Mouse (Mus musculus) NIH3T3 (cell line): ENCODE measurements around the gene Rbl2.

Source experiments
- DNase-seq: peaks from one replicate; pipeline ENCODE4 v3.0.0-alpha.2; 2012; ENCODE audit warnings: low read depth

Gene Rbl2

GRCm38 (mm10) chr8:91069834-91070233, at the start of gene Rbl2:
Gene Rbl2, plus strand, starts transcription at chr8:91070057.
- peak; percentile 94 for DNase-seq

GRCm38 (mm10) chr8:91034417-91034816, 35.4 kb upstream of the Rbl2 start:
- DNase-seq = peak; percentile 10

GRCm38 (mm10) chr8:91036905-91037304, 33.0 kb upstream of the Rbl2 start:
- no peak for DNase-seq

DNA sequence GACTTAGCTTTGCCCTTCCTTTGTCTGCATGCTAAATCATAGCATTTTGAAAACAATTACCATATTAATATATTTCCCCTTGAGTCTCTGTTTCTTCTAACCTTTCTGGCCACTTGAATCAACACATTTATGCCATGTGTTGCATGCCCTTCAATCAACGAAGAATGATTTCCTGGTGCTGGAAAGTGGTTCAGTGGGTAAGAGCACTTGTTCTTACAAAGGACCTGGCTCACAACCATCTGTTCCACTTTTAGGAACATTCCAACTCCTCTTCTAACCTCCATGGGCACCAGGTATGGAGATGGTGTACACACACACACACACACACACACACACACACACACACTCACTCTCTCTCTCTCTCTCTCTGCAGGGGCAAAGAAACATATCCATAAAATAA, 31.2 kb upstream of the Rbl2 start:
- no peak for DNase-seq

- DNase-seq = no peak
Observed at GRCm38 (mm10) chr8:91046370-91046769, 23.5 kb upstream of the Rbl2 start.

DNA sequence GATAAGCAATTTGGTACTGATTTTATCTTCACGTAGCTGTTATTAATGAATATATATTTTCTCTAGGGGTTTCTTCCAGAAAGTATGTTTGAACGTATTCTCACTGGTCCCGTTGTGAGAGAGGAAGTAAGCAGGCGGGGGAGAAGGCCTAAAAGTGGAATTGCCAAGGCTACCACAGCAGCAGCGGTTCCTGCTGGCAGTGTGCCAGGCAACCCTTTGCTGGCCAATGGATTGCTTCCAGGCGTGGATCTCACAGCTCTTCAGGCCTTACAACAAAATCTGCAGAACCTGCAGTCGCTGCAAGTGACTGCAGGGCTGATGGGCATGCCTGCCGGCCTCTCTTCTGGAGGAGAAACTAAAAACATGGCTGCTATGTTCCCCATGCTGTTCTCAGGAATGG, 18.8 kb upstream of the Rbl2 start:
- DNase-seq = peak; percentile 51

DNA sequence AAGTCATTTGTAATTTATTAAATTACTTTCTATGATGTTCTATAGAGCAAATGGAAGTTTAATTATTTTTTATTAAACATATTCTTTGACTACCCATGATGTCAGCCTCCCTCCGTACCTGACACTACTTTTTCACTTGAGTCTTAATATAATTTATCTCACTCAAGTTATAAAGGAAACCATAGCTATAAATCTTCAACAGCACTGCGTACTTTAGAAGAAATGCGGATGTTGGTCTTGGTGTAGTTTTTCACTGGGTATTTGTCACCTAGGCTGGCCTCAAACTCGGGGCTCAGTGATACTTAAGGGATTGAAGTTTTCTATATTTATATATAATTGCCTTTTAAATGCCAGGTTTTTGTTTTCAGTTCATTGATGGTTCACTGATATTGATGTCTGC, 15.4 kb upstream of the Rbl2 start:
- DNase-seq = no peak

DNA sequence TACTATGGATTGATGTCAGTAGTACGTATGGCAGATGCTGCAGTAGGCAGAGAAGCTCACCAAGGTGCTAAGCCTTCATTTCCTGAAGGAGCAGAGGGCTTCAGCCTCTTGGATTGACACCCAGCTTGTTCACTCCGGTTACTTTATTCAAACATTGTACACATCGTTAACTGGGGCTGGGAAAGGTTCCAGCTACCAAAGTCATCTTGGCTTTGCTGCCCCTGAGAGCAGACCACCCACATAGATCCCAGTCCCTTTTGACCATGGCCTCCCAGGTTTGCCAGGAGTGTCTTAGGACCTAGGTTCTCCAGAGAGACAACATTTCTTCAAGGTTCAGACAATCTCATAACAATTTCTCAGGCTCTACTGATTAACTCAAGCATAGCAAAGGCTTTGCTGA, 13.0 kb upstream of the Rbl2 start:
- DNase-seq = no peak

GRCm38 (mm10) chr8:91059086-91059578, 10.7 kb upstream of the Rbl2 start:
- peak; percentile 24 for DNase-seq

DNA sequence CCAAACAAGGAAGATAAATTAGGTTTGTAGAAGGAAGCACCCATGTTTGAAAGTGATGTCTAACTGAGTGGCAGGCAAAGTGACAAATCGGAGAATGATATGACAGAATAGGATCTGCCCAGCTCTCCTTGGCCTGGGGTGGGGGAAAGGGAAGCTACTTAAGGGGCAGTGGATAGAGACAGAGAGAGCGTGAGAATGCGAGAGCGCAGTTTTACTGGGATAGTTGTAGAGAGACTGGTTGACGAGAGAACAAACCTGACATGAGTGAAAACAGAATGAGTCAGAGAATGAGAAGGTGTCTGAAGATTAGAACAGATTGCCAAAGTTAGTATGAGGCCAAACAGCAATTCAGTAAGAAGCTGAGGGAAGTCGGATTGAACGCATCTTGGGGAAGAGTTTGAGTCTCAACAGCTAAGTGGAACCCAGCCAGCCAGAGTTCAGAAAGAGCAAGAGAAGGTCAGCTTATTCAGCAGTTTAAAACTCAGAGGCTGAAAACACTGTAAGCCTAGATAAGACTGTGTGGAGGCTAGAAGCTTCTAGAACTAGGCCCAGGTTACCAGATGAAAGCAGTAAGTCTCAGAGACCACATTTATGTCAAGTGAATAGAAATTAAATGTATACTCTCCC, 9.9 kb upstream of the Rbl2 start:
- DNase-seq = peak; percentile 43

DNA sequence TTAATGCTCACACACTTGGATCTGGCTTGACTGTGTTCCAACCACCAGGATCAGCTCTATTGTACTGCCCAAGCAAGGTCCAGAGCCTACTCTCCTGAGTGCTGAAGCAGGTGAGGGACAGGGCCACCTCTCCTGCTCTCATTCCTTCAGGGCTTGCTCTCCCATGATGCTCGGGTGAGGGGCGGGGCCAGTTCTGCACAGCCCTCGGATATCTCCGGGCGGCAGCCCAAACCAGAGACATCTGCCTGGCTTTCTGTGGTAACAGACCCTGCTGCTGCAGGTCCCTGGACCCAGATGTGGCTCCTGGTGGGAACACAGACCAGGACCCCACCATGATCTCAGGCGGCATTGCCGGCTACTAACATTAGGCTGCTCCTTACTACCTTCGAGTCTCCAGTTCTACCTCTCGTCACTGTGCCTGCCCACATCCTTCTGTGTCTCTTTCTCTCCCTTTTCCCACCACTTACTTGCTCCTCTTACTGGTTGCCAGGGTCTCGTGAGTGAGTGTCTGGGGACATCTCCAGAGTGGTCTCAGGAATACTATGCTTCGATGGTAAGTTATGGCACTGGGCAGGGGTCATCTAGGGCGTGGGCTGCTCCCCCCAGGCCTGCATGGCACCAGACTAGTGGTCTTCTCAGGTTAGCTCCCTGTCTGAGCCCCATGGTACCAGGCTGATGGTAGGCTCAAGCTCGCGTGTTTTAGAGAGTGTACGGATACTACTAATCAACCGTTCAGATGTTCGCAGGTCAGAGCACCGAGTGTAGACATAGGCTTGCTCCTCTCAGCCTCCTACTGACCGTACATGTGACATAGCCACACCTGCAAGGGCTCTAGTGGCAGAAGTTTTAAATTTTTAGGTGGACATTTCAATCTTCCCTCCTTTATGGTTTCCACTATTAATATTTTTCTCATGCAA, 9.0 kb upstream of the Rbl2 start:
- no peak for DNase-seq

GRCm38 (mm10) chr8:91065179-91065578, 4.7 kb upstream of the Rbl2 start:
- DNase-seq = no peak

GRCm38 (mm10) chr8:91069407-91069806, 450 bp upstream of the Rbl2 start:
- peak; percentile 22 for DNase-seq

GRCm38 (mm10) chr8:91070275-91070859, 510 bp downstream of the Rbl2 start:
- DNase-seq = peak; percentile 90

DNA sequence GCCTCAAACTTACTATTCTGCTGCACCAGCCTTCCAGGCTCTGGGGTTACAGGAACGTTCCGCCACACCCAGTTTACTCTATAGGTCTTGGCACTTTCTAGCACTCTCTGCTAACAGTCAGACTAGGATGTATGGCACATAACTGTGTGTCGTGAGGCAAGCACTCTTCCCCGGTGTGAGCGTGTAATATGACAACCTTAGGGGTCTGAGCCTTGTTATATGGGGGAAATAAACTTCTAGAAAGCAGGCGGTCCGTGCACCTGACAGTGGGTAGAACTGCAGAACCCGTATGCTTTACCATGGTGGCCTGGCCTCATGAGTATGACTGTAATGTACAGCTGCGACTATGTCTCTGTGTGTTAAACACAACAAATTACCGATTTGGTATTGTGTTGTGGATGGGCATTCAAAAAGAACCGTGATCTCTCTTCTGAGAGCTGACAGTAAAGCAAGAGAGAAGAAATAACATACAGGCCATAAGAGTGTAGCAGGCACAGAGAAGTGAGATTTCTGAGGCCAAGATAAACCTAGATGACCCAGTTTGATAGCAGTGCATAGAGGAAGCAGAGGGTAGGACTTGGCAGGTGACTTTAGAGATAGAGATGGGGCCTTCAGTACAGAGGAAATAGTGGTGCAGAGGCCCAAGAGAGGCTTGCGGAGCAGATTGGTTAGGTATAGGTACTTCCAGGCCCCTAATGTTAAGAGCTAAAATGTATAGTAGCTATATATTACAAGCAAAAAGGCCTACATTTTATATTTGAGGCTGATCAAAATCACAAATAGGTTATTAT, 7.4 kb downstream of the Rbl2 start:
- no peak for DNase-seq

DNA sequence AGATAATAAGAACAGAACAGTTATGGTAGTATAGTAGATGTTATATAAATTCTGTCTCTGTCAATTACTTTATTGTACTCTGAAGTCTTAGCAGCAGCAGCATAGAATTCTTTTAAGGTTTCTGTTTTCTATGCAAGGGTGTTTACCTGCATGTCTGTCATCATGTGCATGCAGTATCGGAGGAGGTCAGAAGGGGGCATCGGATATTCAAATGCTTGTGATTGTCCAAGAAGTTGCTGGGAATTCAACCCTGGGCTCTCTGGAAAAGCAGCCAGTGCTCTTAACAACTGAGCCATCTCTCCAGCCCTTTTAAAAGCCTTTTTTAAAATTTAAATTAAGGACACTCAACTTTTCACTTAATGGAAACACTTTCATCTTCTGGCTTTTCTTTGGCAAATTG, 9.8 kb downstream of the Rbl2 start:
- peak; percentile 53 for DNase-seq

- DNase-seq = no peak
Observed at GRCm38 (mm10) chr8:91081911-91082310, 12.1 kb downstream of the Rbl2 start.

DNA sequence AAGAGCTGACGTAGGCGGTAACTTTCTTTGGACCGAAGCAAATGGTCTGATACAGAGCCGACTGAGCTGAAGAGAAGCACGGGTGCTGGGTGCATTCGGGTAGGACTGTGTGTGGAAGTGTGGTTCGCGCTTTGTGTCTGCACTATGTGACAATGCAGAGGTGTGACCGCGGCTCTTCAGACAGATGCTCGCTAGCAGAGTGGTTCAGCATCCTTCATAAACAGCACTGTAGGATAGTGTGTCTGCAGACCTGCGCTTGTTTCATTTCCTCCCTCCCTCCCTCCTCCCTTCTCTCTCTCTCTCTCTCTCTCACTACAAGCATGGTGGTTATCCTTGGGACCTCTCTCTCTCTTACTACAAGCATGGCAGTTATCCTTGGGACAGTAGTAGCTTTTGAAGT, 12.6 kb downstream of the Rbl2 start:
- no peak for DNase-seq

- no peak for DNase-seq
Observed at GRCm38 (mm10) chr8:91088452-91088851, 18.6 kb downstream of the Rbl2 start.

DNA sequence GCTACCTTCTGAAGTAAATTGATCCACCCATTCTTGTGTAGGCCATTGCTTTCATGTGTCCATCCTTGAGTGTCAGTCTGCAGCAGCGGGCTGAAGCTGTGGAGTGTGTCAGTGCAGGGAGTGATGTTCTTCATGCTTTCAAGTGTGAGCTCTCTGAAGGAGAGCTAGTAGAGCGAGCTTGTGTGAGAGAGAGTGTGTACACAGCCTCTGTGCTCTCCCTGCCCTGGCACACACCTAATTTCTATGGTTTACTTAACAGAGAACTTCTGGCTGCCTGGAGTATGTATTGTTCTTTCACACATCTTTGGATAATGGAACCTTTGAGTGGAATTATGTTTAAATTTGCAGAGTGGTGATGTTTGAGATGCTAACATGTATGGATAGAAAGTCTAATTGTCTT, 19.7 kb downstream of the Rbl2 start:
- DNase-seq = no peak

DNA sequence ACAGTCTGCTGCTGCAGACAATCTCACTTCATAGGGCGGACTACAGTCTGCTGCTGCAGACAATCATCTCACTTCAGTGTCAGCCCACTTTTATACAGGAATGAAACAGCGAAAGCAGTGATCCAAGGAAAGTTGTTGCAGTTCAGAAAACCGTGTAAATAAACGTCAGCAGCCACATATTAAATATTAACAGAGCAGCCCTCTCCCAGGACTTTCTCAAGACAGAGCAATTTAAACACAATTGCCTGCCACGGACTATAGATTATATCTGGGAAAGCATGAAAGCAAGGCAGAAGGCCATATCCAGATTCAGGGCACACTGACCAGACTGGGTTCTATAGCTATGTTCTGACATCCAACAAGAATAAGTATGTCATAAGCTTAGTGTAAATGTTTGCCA, 24.3 kb downstream of the Rbl2 start:
- DNase-seq = no peak

- DNase-seq = no peak
Observed at GRCm38 (mm10) chr8:91098106-91098505, 28.2 kb downstream of the Rbl2 start.
